Mouse (Mus musculus) CH12.LX (cell line): ENCODE data around the gene Psma1. TPM values are rescaled to one million over a fixed set of nuclear protein-coding genes. Genes with fewer than 3 reads are reported as not detected.

Experiments
- DNase-seq: peaks from one replicate; pipeline ENCODE4 v3.0.0-alpha.2; 2013; ENCODE audit errors: extremely low read depth
- H3K27ac ChIP-seq: 2 replicates; pipeline ENCODE4 v1.5.1; 2012; ENCODE audit warnings: low read depth, mild to moderate bottlenecking, control low read depth, moderate library complexity; ENCODE audit not compliant: insufficient read depth
- H3K27me3 ChIP-seq: replicated peaks from 2 replicates; pipeline ENCODE3; 2012; ENCODE audit warnings: inconsistent platforms
- H3K36me3 ChIP-seq, 2 experiments: replicated peaks in 1 of 2; 2 replicates each; pipeline versions ENCODE3 to v1.6.1; 2012; ENCODE audit warnings: inconsistent platforms in 1 of 2, low read length in 1 of 2, mild to moderate bottlenecking in 1 of 2, mixed read lengths in 1 of 2, moderate library complexity in 1 of 2; ENCODE audit not compliant: control insufficient read depth in 1 of 2, insufficient read depth in 1 of 2
- H3K4me1 ChIP-seq, 2 experiments: 2 replicates each; pipeline ENCODE4 v1.6.1; 2012; ENCODE audit warnings: inconsistent platforms in 1 of 2, moderate library complexity in 1 of 2; ENCODE audit not compliant: insufficient read depth in 2 of 2, control insufficient read depth in 1 of 2
- H3K4me2 ChIP-seq: 2 replicates; pipeline ENCODE4 v1.6.1; 2012; ENCODE audit warnings: low read depth, mild to moderate bottlenecking, control low read depth; ENCODE audit not compliant: poor library complexity, insufficient read depth, severe bottlenecking
- H3K4me3 ChIP-seq, 3 experiments: fragments of 150-350 bp in 1 of 3; sonication (generic) in 1 of 3; replicated peaks in 1 of 3; 2 replicates each; pipeline versions ENCODE3 to v1.5.1; 2011 to 2012; ENCODE audit warnings: low read depth in 2 of 3, low read length in 2 of 3, mild to moderate bottlenecking in 2 of 3, moderate library complexity in 2 of 3, control low read depth in 1 of 3, improper control_type of control experiment in 1 of 3, inconsistent platforms in 1 of 3, mixed read lengths in 1 of 3; ENCODE audit not compliant: poor library complexity in 1 of 3
- H3K79me2 ChIP-seq: replicated peaks from 2 replicates; pipeline ENCODE4 v1.6.1; 2012; ENCODE audit warnings: mild to moderate bottlenecking, moderate library complexity; ENCODE audit not compliant: control insufficient read depth, poor library complexity, insufficient read depth, severe bottlenecking; ENCODE audit errors: extremely low read depth
- H3K9ac ChIP-seq: 2 replicates; pipeline ENCODE4 v1.6.1; 2012; ENCODE audit warnings: low read depth, mild to moderate bottlenecking, control low read depth, moderate library complexity; ENCODE audit not compliant: insufficient read depth
- H3K9me3 ChIP-seq: replicated peaks from 2 replicates; pipeline ENCODE3; 2012; ENCODE audit warnings: low read length, inconsistent platforms, mixed read lengths
- CTCF ChIP-seq, 2 experiments: IDR thresholded peaks in 1 of 2; conservative IDR thresholded peaks in 1 of 2; 2 replicates each; pipeline ENCODE4 v1.5.1; 2011 to 2012; ENCODE audit warnings: low read depth in 2 of 2, low read length in 2 of 2, improper control_type of control experiment in 1 of 2, inconsistent platforms in 1 of 2, mild to moderate bottlenecking in 1 of 2, moderate library complexity in 1 of 2
- E2F4 ChIP-seq: IDR thresholded peaks from 2 replicates; pipeline ENCODE4 v1.6.1; 2011; ENCODE audit warnings: low read depth, low read length, improper control_type of control experiment; ENCODE audit not compliant: insufficient replicate concordance
- ETS1 ChIP-seq: conservative IDR thresholded peaks from 2 replicates; pipeline ENCODE4 v1.6.1; 2012; ENCODE audit warnings: low read depth, mild to moderate bottlenecking, inconsistent platforms, low read length, improper control_type of control experiment, moderate library complexity
- HCFC1 ChIP-seq: IDR thresholded peaks from 2 replicates; pipeline ENCODE4 v1.6.1; 2012; ENCODE audit warnings: low read depth, mild to moderate bottlenecking, inconsistent platforms, low read length, improper control_type of control experiment
- IRF4 ChIP-seq: IDR thresholded peaks from 2 replicates; pipeline ENCODE4 v1.6.1; 2014; ENCODE audit warnings: low read depth, mild to moderate bottlenecking, inconsistent platforms, low read length, improper control_type of control experiment
- MAFK ChIP-seq: IDR thresholded peaks from 2 replicates; pipeline ENCODE4 v1.6.1; 2011; ENCODE audit warnings: low read length, improper control_type of control experiment; ENCODE audit not compliant: insufficient replicate concordance
- MAX ChIP-seq: IDR thresholded peaks from 2 replicates; pipeline ENCODE4 v1.6.1; 2011; ENCODE audit warnings: low read length, improper control_type of control experiment
- MAZ ChIP-seq: IDR thresholded peaks from 2 replicates; pipeline ENCODE4 v1.6.1; 2012; ENCODE audit warnings: low read depth, mild to moderate bottlenecking, inconsistent platforms, low read length, improper control_type of control experiment, moderate library complexity
- MXI1 ChIP-seq: IDR thresholded peaks from 2 replicates; pipeline ENCODE4 v1.6.1; 2011; ENCODE audit warnings: mild to moderate bottlenecking, low read depth, low read length, improper control_type of control experiment
- MYC ChIP-seq: IDR thresholded peaks from 2 replicates; pipeline ENCODE4 v1.6.1; 2011; ENCODE audit warnings: low read depth, mild to moderate bottlenecking, improper control_type of control experiment, low read length
- NELFE ChIP-seq: IDR thresholded peaks from 2 replicates; pipeline ENCODE4 v1.6.1; 2011; ENCODE audit warnings: low read depth, low read length, improper control_type of control experiment
- PAX5 ChIP-seq: IDR thresholded peaks from 2 replicates; pipeline ENCODE4 v1.6.1; 2012; ENCODE audit warnings: low read length, inconsistent platforms, mixed read lengths
- POLR2AphosphoS2 ChIP-seq: IDR thresholded peaks from 2 replicates; pipeline ENCODE4 v1.6.1; 2011; ENCODE audit warnings: low read depth, low read length, improper control_type of control experiment
- RAD21 ChIP-seq: IDR thresholded peaks from 2 replicates; pipeline ENCODE4 v1.6.1; 2011; ENCODE audit warnings: low read depth, mild to moderate bottlenecking, low read length, improper control_type of control experiment, moderate library complexity
- SMC3 ChIP-seq: IDR thresholded peaks from 2 replicates; pipeline ENCODE4 v1.6.1; 2011; ENCODE audit warnings: low read depth, low read length, improper control_type of control experiment
- UBTF ChIP-seq: IDR thresholded peaks from 2 replicates; pipeline ENCODE4 v1.6.1; 2012; ENCODE audit warnings: low read depth, mild to moderate bottlenecking, inconsistent platforms, low read length, improper control_type of control experiment, moderate library complexity
- USF2 ChIP-seq: conservative IDR thresholded peaks from 2 replicates; pipeline ENCODE4 v1.6.1; 2011; ENCODE audit warnings: low read depth, low read length, improper control_type of control experiment
- ZMIZ1 ChIP-seq: IDR thresholded peaks from 2 replicates; pipeline ENCODE4 v1.6.1; 2012; ENCODE audit warnings: low read depth, mild to moderate bottlenecking, inconsistent platforms, low read length, improper control_type of control experiment
- ZNF384 ChIP-seq: IDR thresholded peaks from 2 replicates; pipeline ENCODE4 v1.6.1; 2012; ENCODE audit warnings: low read depth, low read length, improper control_type of control experiment, inconsistent platforms
- dilution Hi-C: fragments of 300-500 bp; cut with MboI; formaldehyde crosslinking; loops from 2 replicates; pipeline ENCODE4 v1.14.3; 2020; ENCODE audit warnings: low sequenced_read_pairs; ENCODE audit not compliant: extremely low pct_unique_long_range_greater_than_20kb, extremely low pct_ligation_motif_present
- in situ Hi-C: fragments of 300-500 bp; cut with MboI; formaldehyde crosslinking; loops from 3 replicates; pipeline ENCODE4 v1.14.3; 2019; ENCODE audit warnings: low sequenced_read_pairs, low pct_ligation_motif_present, low pct_unique_long_range_greater_than_20kb, mixed read lengths
- polyA plus RNA-seq: library from polyadenylated mRNA; unstranded; fragments of >175 nt; gene quantifications from 2 replicates; pipeline ENCODE4 v1.2.1, GENCODE M21; 2012; ENCODE audit warnings: low read depth; ENCODE audit not compliant: insufficient read length
- total RNA-seq, 2 experiments: library from RNA; depleted of rRNA; stranded (reverse); fragments of 300-350 nt in 1 of 2; fragments of >200 nt in 1 of 2; gene quantifications; 2 replicates each; pipeline ENCODE4 v1.2.3; 2012 to 2014

Gene Psma1
- total and polyA plus RNA-seq, 3 experiments = 297 to 706 (median 393) TPM

DNA sequence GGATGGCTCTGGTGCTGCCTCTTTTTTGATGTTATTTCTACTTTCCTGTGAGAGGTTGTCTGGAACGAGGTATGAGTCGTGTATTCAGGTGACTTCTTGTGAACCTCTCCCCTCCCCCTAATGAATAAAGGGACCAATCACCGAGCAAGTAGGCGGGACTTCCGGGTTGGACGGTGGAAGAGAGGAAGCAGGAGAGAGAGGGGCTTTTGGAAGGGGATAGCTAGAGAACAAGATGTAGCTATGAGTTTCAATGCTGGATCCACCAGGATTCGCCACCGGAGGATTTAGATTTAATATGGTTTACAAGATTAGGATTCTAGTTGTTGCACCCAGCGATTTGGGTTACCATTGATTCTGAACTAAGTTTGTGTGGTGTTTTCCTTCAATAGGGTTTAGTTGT, 7.1 kb upstream of the Psma1 start:
- Histone ChIP-seq H3K27me3 (no peaks in the 10 kb centered on the region), H3K79me2 (no peaks in the 10 kb centered on the region)
- no peak for TF ChIP-seq POLR2AphosphoS2
- TF ChIP-seq UBTF = no peak
- TF ChIP-seq, all 38 proteins: peak for 0
- dilution Hi-C loops (no loop called here), in situ Hi-C loops (loop anchor here (5.0 to 10.0 kb wide), 3 partner anchors 142 to 292 kb away; no protein-coding TSS in a partner anchor)
- Histone ChIP-seq H3K27ac (no peak overlapping the region), H3K36me3 (no peaks in the 10 kb centered on the region), H3K4me2 (no peak overlapping the region), H3K4me1 (peaks cover 3 to 9% of the 10 kb centered on the region in 2 experiments; a peak in 3 of 4 replicates), H3K9ac (no peak overlapping the region), H3K4me3 (no peak overlapping the region), H3K9me3 (no peaks in the 10 kb centered on the region)
- no peak for DNase-seq

DNA sequence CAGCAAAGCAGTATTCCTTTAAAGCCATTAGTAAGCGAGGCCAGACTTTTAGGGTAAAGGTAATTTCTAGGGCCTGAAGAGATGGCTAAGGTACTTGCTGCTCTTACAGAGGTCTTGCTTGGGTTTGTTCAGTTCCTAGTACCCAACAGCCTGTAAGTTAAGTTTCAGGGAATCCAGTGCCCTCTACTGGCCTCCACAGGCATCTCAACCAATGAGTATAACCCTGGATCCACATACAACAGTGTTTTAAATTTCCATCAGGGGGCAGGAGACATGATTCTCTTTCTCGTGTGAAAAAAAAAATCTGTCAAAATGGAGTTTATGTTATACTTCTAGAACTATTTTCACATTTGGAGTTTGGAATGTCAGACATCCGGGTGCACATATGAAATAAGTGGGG, 5.8 kb upstream of the Psma1 start:
- dilution Hi-C loops = no loop called here
- H3K79me2 ChIP-seq = no peaks in the 10 kb centered on the region
- H3K27ac ChIP-seq = no peak overlapping the region
- H3K27me3 ChIP-seq = no peaks in the 10 kb centered on the region
- in situ Hi-C loops = loop anchor here (5.0 to 10.0 kb wide), 3 partner anchors 143 to 293 kb away; no protein-coding TSS in a partner anchor
- H3K4me3 ChIP-seq = no peak overlapping the region
- DNase-seq = peak; percentile 83
- H3K4me1 ChIP-seq = peaks cover 3 to 13% of the 10 kb centered on the region in 2 experiments; a peak in 3 of 4 replicates
- H3K9ac ChIP-seq = no peak overlapping the region
- TF ChIP-seq MYC = no peak
- TF ChIP-seq MAZ = 0 out of 2 replicates have a peak, but pooled peaks have one; percentile 47
- TF ChIP-seq E2F4 = no peak
- TF ChIP-seq PAX5 = no peak
- no peak for TF ChIP-seq POLR2AphosphoS2
- peak; percentile 69 for TF ChIP-seq RAD21
- TF ChIP-seq MXI1 = no peak
- peak; percentile 74 to 98 for TF ChIP-seq CTCF (conservative IDR thresholded peaks at IDR 0.05 in 1 of 2, IDR thresholded peaks at IDR 0.05 in 1 of 2; ENCODE audit: low read depth in 2 of 2, low read length in 2 of 2)
- TF ChIP-seq NELFE = no peak
- no peak for TF ChIP-seq ETS1
- TF ChIP-seq MAX = 0 out of 2 replicates have a peak, but pooled peaks have one; percentile 17
- peak; percentile 89 for TF ChIP-seq SMC3
- TF ChIP-seq ZMIZ1 = no peak
- no peak for TF ChIP-seq USF2
- TF ChIP-seq IRF4 = peak; percentile 35; the same call in 1 of the 2 replicates
- TF ChIP-seq MAFK = no peak
- no peak for TF ChIP-seq HCFC1
- TF ChIP-seq ZNF384 = peak; percentile 84
- H3K36me3 ChIP-seq = no peaks in the 10 kb centered on the region
- no peaks in the 10 kb centered on the region for H3K9me3 ChIP-seq
- no peak overlapping the region for H3K4me2 ChIP-seq
